1 mouse cellular context compared by ENCODE assay signal in the genomic region with DNA sequence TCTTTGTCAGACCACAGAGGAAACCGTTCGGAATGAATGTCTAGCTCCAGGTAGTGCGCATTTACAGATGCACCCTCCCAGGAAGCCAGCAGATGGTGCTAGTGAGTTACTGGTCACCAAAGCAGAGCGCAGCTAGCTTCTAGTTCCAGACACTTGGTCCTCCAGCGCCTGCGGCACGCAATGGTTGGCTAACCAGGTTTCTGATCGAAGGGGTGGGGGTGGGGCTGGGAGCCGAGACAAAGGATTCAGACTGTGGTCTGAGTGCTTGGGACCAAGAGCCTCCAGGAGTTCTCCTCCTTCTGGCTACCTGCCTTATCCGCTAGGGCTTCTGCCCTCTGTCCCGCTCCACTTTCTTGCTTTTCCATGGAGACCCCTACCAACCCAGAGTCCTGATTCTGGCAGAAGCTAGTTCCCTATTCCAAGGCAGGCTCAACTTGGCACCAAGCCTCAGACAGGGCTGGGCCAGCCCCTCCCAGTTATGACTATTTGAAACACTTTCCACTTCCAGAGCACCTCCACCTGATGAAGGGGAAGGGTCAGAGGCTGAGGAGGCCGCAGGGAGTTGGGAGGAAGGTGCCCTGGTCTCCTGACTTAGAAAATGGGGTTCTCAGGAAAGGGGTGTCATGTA.
TF ChIP-seq lines count a peak whose summit lies in the region.

No protein-coding gene starts in this region.

TF ChIP-seq in CH12.LX, 34 proteins besides CTCF, POLR2A, EP300 and RAD21:
- TF ChIP-seq HCFC1 (IDR thresholded peaks at IDR 0.05; ENCODE audit: low read depth, low read length) (no peak), NRF1 (IDR thresholded peaks at IDR 0.05; ENCODE audit: low read depth, low read length) (no peak), E2F4 (IDR thresholded peaks at IDR 0.05; ENCODE audit: insufficient replicate concordance, low read depth, low read length) (no peak), MYC (IDR thresholded peaks at IDR 0.05; ENCODE audit: low read depth, low read length) (no peak), MAX (IDR thresholded peaks at IDR 0.05; ENCODE audit: low read length) (no peak), SMC3 (IDR thresholded peaks at IDR 0.05; ENCODE audit: low read depth, low read length) (peak; percentile 81), ZNF384 (IDR thresholded peaks at IDR 0.05; ENCODE audit: low read depth, low read length) (no peak), MEF2A (IDR thresholded peaks at IDR 0.05; ENCODE audit: borderline replicate concordance, low read depth, low read length) (no peak)
TF ChIP-seq in CH12.LX: peak in this region for 1.
